Mouse (Mus musculus): ENCODE measurements around the gene Nfe2l3. TPM values are rescaled to one million over a fixed set of nuclear protein-coding genes. Genes with fewer than 3 reads are reported as not detected.

The Nfe2l3 gene
- 1.3 TPM for polyA plus RNA-seq (2015; fragmentation: Illumina TruSeq; extraction: RNeasy Lipid Tissue Mini Kit (QIAGEN cat#74804); ENCODE audit: insufficient read depth, low replicate concordance)

DNA sequence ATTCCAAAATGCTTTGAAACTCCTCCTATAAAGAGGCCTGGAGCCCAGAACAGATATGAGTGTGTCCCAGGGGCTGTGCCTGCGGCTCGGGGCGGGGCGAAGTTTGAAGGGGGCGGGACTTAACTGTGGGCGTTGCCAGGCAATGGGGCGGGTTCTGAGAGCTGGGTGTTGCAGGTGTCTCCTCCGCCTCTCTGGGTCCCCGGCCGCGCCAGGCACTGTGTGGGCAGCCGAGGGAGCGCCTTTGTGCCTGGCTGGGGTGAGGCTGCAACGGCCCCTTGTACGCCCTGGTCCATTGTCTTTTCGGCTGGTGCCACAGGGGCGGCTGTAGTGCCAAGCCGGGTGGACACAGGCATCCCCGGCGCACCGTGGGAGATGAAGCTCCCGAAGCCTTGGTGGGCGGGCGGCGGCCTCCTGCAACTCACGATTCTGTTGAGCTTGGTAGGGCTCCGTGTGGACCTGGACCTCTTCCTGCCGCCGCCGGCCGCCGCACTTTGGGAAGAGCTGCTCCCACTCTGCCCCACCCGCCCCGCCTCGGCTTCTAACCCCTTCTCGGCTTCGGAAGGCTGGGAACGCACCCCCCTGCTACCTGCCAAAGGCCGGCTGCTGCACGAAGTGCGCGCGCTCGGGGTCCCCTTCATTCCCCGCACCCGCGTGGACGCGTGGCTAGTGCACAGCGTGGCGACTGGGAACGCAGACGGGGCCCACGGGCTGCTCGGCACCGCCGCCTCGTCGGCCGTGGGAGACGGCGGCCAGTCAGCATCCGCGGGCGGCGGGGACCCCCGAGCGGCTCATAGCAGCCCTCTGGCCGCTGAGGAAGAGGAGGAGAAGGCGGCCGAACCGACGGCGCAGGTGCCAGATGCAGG, at the start of gene Nfe2l3:
Gene Nfe2l3, plus strand, starts transcription at position 136 of the 863 bp plus-strand sequence.

GRCm38 (mm10) chr6:51469715-51470310, 37.3 kb downstream of the Nfe2l3 start, which contains the start of gene Hnrnpa2b1:
Hnrnpa2b1 (minus strand) TSS chr6:51469894.

DNA sequence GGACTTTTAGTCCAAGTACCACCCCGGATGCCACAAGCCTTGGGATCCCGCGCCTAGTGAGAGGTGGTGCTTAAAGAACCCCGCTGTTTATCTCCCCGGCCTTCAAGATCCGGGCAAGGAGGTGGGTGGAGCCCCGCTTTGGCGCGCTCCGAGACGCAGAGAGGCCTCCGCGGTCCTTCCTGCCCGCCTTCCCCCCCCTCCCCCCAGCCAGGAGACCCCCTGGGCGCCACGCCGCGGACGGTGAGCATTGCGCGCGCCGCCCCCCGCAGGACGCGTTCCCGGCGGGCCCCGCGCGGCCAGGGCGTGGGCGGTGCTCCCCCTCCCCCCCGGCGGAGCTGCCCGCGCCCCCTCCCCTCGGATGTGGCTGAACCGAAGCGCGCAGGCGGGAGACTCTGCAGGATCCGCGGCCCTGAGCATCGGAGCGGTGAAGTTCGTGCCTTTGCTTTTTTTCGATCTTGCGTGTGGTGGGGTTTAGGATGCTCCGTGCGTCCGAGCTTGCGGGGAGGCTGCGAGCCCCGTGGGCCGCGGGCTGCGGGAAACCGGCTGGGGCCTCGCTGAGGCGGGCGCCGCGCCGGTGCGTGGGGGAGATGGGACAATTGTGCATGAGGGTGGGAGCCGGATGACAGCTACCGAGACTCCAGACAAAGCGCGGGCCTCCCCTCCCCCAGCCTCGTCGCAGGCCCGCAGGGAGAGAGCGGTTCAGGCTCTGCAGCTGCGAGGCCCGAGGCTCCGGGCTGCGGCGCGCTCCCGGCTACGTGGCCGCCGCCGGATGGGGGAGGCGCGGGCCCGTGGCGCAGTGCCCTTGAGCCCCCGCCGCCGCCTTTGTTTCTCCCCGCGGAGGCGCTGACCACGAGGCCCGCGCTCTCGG, 38.1 kb downstream of the Nfe2l3 start, which contains the start of gene Cbx3:
Gene Cbx3, plus strand, starts transcription at position 50 of the 868 bp plus-strand sequence.

Other genes with a start within 250 kb of the Nfe2l3 start
- 2,556 TPM for gene Hnrnpa2b1, start 37.2 kb downstream of the Nfe2l3 start, polyA plus RNA-seq (2015; fragmentation: Illumina TruSeq; extraction: RNeasy Lipid Tissue Mini Kit (QIAGEN cat#74804); ENCODE audit: insufficient read depth, low replicate concordance)
- gene Cbx3, start 37.7 kb downstream of the Nfe2l3 start, polyA plus RNA-seq (2015; fragmentation: Illumina TruSeq; extraction: RNeasy Lipid Tissue Mini Kit (QIAGEN cat#74804); ENCODE audit: insufficient read depth, low replicate concordance), result 192 TPM
- gene Snx10, start 91.2 kb downstream of the Nfe2l3 start, polyA plus RNA-seq (2015; fragmentation: Illumina TruSeq; extraction: RNeasy Lipid Tissue Mini Kit (QIAGEN cat#74804); ENCODE audit: insufficient read depth, low replicate concordance), result 39.2 TPM